Mouse (Mus musculus) C2C12 (cell line): ENCODE data around the gene Lmtk2.

Source experiments
- CTCF ChIP-seq: IDR thresholded peaks from one replicate; pipeline ENCODE4 v1.5.1; 2011; ENCODE audit not compliant: control insufficient read depth, insufficient read depth, insufficient read length
- FOSL1 ChIP-seq: IDR thresholded peaks from one replicate; pipeline ENCODE4 v1.8.0; 2011; ENCODE audit warnings: mild to moderate bottlenecking, low read length; ENCODE audit not compliant: poor library complexity, insufficient read depth, severe bottlenecking
- MYOD1 ChIP-seq: IDR thresholded peaks from one replicate; pipeline ENCODE4 v1.6.1; 2011; ENCODE audit warnings: low read depth; ENCODE audit not compliant: control insufficient read depth, insufficient read length

GRCm38 (mm10) chr5:144189950-144190583, 89.8 kb downstream of the Lmtk2 start, which contains the start of gene Bhlha15:
- TF ChIP-seq CTCF (no peak), MYOD1 (no peak), FOSL1 (no peak)
